27 mouse cellular contexts compared by ENCODE assay signal in genomic region chr6:70887993-70888392, GRCm38 (mm10). TPM values are rescaled to one million over a fixed set of nuclear protein-coding genes. Genes with fewer than 3 reads are reported as not detected.
"Had no signal": no experiment of that assay in that cellular context is flagged by ENCODE, and none has a peak within 500 bp of the region (broad histone marks: within the 10 kb centered on the region; RNA-seq: fewer than 3 reads in every experiment).

No protein-coding gene starts in this region.

- H3K27me3 ChIP-seq: liver, embryonic 13.5 days; midbrain, embryonic 12.5 days; midbrain, embryonic 15.5 days; neural tube, embryonic 12.5 days; neural tube, embryonic 15.5 days; stomach, embryonic 15.5 days had no signal

- H3K9me3 ChIP-seq: liver, embryonic 13.5 days; midbrain, embryonic 12.5 days; midbrain, embryonic 15.5 days; neural tube, embryonic 12.5 days; neural tube, embryonic 15.5 days; stomach, embryonic 15.5 days had no signal

- H3K27ac ChIP-seq: left cerebral cortex, adult 2 months; liver, embryonic 13.5 days; macrophage; midbrain, embryonic 12.5 days; midbrain, embryonic 15.5 days; neural tube, embryonic 12.5 days; neural tube, embryonic 15.5 days; stomach, embryonic 15.5 days had no signal

- ATAC-seq: midbrain, embryonic 15.5 days had no signal

- H3K9ac ChIP-seq: liver, embryonic 13.5 days; midbrain, embryonic 12.5 days; midbrain, embryonic 15.5 days; neural tube, embryonic 12.5 days; neural tube, embryonic 15.5 days; stomach, embryonic 15.5 days had no signal

- H3K4me2 ChIP-seq: liver, embryonic 13.5 days; midbrain, embryonic 12.5 days; midbrain, embryonic 15.5 days; neural tube, embryonic 12.5 days; neural tube, embryonic 15.5 days; stomach, embryonic 15.5 days had no signal

- H3K4me3 ChIP-seq: left cerebral cortex, adult 2 months; liver, embryonic 13.5 days; midbrain, embryonic 12.5 days; midbrain, embryonic 15.5 days; neural tube, embryonic 12.5 days; neural tube, embryonic 15.5 days; stomach, embryonic 15.5 days had no signal

- H3K4me1 ChIP-seq: liver, embryonic 13.5 days; midbrain, embryonic 12.5 days; midbrain, embryonic 15.5 days; neural tube, embryonic 12.5 days; neural tube, embryonic 15.5 days; stomach, embryonic 15.5 days had no signal

- DNase-seq: kidney, postnatal 10 days; kidney, postnatal 36 days; layer of hippocampus, postnatal 36 days; liver, embryonic 13.5 days; lung, adult 2 months; right cerebral cortex, adult 18-20 months; right cerebral cortex, postnatal 14 days; right cerebral cortex, postnatal 4 days; thymus, postnatal 25 days had no signal

RNA-seq across cellular contexts. Expression of gene Tex37, which starts 30.7 kb away (rescaled TPM):
- total RNA-seq: layer of hippocampus, adult 8-10 months; layer of hippocampus, postnatal 10 days; layer of hippocampus, postnatal 36 days; left cerebral cortex, adult 2 months; left cerebral cortex, postnatal 10 days; left cerebral cortex, postnatal 36 days; liver, adult 2 months; megakaryocyte, adult 5-6 weeks had no signal
- polyA plus RNA-seq: limb, embryonic 11.5 days; limb, embryonic 14.5 days; liver, adult 2 months; liver, embryonic 13.5 days; liver, embryonic 16.5 days; lung, adult 2 months; lung, embryonic 16.5 days; macrophage; midbrain, embryonic 12.5 days; midbrain, embryonic 15.5 days; neural tube, embryonic 12.5 days; neural tube, embryonic 15.5 days; stomach, embryonic 15.5 days; thymus, postnatal 0 days had no signal
